Mouse (Mus musculus) CH12F3 (cell line): ENCODE data around the gene Mgmt.

Experiments used
- in situ Hi-C: fragments of 300-500 bp; cut with MboI; formaldehyde crosslinking; loops from 2 replicates; pipeline ENCODE4 v1.14.3; 2020; ENCODE audit warnings: low sequenced_read_pairs

The Mgmt gene

DNA sequence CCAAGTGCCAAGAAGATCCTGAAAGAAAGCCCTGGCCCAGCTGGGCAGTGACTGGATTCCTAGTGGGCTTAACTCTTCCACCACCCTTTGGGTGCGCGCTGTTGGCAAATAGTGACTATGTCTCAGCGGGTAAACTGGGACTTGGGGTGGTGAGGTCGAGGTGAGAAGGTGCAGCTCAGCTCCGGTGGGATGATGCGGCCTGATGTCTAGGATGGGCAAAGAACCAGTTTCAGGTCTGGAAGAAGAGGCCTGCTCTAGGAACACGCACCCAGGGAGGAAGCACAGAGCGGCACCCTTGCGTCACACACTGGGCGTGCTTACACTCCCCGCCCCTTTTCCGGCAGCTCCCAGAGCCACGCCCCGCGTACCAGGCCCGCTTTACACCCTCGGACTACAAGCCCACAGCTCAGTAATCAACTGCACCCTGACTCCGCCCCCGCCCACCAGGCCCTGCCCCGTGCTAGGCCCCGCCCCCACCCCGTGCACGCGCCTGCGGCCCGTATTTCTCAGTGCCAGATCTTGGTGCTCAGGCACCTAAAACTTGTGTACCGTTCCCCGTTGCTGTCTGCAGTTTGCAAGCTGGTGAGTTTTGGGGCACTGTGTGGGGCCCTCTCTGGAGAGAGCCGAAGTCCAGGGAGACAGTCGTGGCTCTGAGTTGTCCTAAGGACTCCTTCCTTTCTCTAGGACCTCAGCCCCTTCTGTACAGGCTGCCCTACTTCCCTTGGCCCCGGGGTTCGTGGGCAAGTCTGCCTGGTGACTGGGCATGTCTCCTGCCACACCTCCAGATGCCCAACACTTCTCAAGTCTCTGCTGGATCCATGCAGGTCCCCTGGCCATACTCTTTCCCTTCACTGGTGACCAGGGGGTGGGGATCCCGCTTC lies at the start of gene Mgmt:
Gene Mgmt, plus strand, starts transcription at position 509 of the 881 bp plus-strand sequence.
- in situ Hi-C loops: no loop called here

DNA sequence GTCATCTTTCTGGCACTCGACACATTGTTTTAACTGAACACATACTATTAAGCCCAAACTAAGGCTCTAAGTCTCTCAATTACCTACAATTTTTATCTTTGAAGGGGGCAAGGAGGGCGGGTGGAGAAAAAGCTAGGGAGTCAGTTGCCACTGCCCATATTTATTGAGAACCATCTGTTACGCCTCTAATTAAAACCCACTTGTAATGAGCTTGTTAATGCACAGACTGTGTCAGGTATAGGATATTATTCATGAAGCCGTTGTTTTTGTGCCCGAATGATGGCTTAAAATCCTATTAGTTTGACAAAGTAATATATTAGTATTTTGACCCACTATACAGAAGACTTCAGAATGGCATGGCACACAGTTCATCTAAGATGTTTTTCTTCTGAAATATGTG lies 49.6 kb upstream of the Mgmt start:
- in situ Hi-C loops: no loop called here

DNA sequence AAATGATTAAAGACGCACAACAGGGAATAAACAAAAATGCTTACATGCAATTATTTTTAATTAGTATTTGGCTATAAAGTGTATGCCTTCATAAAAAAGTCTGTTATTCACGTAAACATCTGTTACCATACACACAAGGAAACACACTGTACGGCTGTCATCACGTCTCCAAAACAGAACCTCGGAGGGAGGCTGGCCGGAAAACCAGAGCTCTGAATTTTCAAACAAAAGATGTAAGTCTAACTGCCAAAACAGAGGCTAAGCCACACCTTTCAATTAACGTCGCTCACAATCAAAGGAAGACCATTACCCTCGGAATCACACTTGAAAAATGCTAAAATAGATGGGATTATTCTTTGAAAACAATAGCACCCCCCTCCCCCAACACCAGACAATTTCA lies 49.1 kb upstream of the Mgmt start:
- in situ Hi-C loops: no loop called here

DNA sequence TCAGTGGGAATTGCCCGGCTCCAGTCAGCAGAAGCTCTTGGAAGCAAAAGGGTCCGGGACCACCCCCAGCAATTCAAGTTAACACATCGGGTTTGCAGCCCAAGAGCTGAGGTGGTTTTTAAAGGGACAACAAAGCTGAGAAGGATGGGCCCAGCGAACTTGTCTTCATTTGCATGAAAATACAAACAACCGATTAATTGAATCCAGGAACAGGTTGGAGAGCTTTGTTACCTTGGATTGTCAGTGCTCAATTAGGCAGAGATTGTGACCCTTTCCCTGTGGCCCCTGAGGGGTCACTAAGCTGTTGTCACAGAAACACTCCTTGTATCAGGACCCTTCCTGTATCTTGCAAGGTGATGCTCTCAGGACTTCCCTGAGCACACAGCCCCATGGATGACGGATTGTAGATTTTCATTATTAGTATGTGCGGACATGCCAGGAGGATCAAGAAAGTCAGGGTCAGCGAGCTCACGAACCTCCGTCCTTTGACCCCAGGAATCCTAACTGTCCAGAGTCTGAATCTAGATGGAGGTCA lies 48.3 kb upstream of the Mgmt start:
- in situ Hi-C loops: no loop called here

DNA sequence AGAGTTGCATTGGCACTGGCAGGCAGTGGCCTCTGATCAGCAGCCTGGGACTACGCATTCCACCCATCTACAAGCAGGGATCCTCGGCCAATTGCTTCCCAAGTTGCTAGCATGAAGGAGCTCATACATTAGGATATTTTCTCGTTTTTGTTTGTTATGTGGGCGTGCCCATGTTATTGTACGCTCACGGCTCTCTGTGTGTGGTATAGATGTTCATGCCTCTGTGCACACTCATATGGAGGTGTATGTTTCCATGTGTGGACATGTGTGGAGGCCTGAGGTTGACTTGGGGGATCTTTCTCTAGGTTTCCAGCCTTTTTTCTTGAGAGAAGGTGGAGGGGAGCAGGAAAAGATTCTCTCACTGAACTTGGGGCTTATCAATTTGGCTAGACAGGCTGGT lies 46.8 kb upstream of the Mgmt start:
- in situ Hi-C loops: no loop called here

DNA sequence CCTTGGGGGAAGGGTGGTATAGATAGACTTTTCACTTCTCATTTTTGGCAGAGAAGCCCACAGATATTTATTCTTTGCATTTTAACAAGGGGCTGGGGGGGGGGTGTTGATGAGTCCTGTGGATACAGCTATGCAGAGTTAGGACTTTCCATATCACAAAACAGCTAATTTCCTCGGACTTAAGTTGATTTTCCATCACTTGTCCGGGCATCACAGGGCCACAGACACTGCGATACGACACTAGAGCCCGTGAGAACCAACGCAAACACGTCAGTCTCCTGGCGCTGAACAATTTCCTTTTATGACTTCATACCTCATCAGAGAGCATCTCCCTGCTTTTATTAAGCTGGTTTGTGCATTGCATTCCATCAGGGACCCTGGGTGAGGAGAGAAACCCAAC lies 45.7 kb upstream of the Mgmt start:
- in situ Hi-C loops: no loop called here

DNA sequence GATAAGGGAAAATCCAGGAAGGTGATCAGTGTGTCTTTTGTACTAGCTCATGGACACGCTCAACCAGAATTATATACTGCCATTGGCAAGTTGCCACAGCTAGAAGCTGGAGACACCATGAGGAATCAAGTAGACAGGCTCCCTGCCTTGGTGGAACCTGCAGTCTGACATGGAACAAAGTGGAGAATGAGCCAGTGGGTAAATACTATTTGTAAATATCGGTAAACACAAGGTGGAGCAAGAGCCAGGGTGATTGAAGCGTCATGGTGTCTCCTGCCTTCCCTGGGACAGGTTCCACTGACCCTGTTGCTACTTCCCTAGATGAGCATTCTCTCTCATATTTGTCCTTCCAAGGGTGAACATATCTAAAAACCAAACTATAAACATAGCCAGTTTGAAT lies 44.6 kb upstream of the Mgmt start:
- in situ Hi-C loops: no loop called here

DNA sequence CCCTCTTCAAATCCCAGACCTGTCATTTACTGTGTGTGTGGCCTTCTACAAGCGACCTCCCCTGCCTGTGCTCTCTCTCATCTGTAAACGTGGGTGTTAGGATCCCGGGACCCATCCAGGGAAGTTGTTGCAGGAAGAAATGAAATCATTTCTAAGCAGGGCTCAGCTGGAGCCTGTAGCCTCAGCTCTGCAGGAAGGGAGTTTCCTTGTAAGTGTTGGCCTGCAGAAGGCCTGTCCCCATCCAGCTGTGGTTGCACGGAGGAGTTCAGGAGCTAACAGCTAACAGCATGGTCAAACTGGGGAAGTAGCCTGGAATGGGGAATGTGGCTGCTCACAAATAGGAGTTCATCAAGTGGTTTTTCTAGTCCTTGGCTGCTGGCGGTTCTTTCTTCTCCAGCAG lies 44.1 kb upstream of the Mgmt start:
- in situ Hi-C loops: no loop called here

DNA sequence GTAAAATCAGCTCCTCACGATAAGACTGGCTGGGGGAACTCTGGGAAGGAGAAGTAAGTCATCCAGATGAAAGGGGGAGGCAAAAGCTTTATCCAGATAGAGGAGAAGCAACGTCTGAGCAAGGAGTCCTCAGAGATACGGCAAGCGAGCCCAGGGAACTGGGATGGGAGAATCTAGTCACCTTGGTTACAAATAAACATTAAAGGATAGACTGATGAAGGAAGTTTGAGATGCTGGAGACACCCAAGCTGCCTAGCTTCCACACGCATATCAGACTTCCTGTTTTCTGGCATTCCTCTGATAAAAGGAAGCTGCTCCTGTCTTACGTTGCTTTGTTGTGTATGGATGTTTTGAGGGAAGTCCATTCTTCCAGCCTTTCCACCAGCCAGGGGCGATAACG lies 42.5 kb upstream of the Mgmt start:
- in situ Hi-C loops: no loop called here

DNA sequence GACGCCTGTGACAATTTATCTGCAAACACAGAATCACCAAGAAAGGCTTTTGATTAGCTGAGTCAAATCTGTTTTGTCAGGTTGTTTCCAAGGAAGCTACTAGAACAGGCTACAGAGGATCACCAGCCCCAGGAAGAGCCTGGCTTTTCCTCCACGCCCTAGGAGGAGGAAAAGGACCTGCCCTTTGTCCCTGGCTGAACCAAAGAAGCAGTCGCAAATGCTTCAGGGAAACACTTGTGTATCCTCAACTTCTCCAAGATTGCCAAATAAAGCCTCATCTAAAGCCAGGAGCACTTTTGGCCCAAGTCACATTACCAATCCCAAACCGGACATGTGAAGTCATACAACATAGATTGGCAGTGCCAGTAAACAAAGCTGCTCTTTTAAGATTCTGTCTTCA lies 41.7 kb upstream of the Mgmt start:
- in situ Hi-C loops: no loop called here

DNA sequence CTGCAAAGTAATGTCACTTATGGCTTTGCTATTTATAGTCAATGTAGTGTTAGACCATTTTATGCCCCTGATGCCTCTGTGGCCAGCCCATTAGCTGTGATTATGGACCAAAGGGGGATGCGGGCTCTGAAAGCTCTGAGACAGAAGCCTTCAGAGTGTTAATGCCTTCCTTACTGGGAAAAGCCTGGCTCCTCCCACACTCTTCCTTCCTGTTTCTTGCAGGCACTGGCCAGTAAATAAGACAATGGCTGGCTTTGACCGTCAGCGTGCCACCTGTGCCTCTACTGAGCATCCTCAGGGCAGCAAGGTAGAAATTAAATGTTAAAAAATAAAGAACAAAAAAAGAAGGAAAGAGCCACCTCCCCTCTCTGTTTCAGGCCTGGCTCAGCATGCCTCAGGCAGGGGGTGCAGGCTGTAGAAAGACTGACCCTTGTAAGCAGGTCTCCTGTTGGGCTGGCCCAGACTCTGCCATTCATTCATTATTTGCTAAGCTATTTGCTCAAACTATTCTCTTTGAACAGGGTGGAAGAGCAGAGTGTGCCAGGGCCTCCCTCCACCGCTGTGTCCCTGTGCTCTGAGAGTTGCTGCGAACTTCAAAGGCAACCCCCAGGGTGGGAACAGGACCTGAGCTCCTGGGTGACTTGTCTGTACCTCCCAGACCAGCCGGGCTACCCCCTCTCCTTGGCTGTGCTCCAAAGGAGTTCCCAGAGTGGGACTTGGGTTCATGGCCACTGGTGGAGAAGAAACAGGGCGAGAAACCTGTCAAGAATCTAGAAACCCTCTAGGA lies 29.5 kb upstream of the Mgmt start:
- in situ Hi-C loops: no loop called here

DNA sequence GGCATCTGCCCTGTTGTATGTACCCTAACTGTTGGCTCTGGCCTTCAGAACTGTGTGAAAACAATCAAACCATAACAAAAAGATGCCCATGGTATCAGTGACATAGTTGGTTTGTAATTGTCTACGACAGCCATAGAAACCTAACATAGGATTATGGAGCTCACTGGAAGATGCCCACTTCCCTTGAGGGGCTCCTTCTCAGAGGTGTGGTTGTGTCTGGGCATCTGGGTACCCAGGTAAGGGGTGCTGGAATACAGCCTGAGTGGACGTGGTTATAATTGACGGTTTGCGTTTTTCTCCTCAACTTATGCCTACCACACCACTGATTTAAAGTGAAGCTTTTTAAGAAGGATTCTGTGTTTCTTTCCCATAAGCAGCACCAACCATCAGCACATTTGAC lies 28.5 kb upstream of the Mgmt start:
- in situ Hi-C loops: no loop called here

DNA sequence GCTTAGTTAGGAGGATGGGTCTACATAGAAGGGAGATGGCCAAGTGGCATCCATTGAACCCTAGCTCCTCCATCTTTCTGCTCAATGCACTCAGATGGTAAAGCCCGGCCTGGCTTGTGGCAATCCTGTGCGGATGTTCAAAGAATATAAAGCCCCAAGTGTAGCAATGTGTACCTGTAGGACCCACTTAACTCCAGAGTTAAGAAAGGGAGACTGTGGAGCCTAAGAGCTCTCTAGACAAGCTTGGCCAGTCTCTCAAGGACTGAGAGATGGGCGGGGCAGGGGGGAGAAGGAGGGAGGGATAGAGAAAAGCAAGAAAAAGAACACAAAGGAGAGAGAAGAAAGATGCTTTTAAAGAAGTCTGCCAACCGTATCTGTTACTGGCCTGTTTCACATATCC lies 27.9 kb upstream of the Mgmt start:
- in situ Hi-C loops: no loop called here

DNA sequence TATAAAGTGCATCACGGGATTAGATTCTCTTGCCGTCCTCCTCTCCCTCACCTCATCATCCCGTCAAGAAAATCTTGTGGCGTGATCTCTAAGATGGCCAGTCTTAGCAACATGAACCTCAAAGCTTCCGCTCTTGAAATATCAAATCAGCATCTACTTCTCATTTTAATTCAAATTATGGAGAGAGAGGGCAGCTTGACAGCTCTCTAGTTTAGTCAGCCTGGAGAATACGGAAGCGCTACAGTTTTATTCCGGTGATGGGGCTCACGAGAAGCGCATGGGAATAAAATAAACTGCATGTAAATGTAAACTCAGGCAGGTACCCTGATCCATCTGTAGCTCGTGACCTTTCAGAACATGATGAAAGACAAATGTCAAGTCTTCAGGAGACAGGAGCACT lies 22.9 kb upstream of the Mgmt start:
- in situ Hi-C loops: no loop called here

DNA sequence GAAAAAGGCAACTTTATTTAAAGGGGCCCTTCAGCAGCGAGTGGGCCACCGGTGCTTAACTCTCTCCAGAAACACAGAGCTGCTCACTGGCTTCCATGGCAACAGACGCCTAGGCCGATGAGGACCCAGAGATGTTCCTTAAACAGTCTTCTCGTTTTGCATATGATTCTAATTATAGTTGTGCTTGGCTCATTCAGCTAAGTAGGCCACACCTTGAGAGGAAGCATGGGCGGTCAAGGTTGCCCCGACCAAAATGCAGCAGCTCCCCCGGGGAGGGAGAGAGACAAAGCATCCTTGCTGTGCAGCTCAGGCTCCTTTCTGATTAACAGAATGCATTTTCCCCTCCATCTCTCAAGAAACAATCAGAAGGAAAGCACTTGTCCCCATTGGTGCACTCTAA lies 22.4 kb upstream of the Mgmt start:
- in situ Hi-C loops: no loop called here

DNA sequence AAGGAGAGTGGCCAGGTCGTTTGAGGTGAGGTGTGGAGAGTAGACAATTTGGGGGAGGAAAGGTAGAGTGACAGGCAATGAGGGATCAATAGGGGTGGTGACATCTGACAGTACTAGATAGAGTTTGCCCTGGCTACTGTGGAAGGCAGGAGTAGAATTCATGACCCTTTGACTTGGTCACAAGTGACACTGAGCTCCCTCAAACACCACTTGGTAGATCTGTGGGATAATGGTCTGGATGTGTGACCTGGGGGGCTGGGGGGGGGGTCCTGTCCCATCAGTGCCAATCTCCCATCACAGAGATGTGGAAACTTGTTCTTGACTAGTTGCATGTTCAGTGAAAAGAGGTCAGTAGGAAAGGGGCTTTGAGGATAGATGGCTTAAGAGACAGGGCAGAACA lies 20.0 kb upstream of the Mgmt start:
- in situ Hi-C loops: no loop called here

DNA sequence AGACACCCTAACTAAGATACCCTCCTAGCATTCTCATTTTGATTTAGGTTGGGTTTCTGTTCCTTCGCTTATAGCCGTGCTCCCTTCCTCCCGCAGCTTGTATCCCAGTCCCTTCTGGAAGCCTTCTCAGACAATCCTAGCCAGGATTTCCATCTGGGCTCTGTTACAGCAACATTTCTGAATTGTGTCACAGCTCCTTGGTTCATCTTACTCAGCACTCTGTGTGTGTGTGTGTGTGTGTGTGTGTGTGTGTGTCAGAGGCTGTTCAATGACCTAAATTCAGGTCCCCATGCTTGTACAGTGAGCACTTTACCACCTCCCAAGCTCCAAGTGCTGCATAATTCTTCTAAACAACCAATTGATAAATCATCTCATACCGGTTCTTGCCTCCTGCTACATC lies 14.0 kb upstream of the Mgmt start:
- in situ Hi-C loops: no loop called here

DNA sequence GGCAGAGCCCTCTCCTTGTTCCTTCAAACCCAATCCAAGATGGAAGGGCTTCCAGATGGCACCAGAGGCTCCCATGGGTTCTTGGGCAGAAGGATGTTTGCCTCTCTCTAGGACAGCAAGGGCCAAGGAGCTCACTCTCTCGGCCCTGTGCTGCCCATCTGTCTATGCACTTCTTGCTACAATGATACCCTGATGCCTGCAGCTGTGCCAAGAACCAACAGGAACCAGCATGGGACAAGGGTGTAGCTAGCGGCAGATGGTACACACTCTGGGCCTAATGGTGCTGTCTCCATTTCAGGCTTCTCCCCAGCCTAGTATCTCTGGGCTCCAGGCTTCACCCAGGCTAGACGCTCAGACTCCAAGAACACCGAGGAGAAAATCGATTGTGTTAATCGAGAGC lies 6.3 kb upstream of the Mgmt start:
- in situ Hi-C loops: no loop called here

DNA sequence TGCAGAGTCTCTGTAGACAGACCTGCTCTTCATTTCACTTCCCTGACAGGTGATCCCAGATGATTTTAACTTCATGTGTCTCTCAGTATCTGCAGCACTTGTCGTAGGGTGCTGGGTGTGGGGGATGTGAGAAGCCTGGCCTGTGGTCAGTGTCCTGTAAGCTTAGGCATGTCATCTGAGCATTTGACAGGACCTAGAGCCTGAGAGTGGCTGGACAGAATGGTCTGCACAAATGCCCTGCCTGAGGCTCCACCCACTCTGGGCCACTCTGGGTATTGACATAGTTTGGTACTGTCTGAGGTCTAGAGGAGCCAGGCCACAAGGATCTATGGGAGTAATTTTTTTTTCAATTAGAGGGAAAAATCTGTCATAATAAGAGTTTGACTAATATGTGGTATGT lies 942 bp downstream of the Mgmt start:
- in situ Hi-C loops: no loop called here

DNA sequence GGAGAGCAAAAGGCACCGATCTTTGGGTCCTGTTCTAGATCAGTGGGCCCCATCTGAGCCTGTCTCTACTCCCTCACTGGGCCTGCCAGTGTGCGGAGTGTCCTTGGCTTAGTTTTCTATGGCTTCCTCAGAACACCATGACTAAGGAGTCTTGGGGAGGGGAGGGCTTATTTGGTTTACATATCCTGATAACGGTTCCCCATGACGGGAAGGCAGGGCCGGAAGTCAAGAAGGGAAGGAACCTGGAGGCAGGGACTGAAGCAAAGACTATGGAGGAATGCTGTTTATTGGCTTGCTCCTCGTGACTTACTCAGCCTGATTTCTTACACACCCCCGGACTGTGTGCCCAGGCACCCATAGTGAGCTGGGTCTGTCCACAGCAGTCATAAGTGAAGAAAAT lies 1.4 kb downstream of the Mgmt start:
- in situ Hi-C loops: no loop called here

DNA sequence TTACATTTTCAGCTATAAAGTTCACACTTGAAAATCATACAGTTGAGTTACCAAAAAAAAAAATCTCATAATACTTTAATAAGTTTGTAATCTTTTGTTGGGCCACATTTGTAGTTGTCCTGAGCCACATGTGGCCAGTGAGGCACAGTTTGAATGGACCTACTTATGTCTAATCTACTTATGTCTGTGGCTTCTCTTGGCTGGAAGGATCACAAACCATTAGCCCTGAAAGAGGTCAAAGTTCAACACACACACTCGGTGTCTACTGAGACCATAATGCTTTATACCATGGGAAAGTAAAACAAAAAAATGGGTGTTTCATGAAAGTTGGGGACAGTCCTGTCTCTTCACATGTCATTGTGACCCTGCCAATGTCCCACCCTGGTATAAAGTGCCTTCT lies 3.1 kb downstream of the Mgmt start:
- in situ Hi-C loops: no loop called here

DNA sequence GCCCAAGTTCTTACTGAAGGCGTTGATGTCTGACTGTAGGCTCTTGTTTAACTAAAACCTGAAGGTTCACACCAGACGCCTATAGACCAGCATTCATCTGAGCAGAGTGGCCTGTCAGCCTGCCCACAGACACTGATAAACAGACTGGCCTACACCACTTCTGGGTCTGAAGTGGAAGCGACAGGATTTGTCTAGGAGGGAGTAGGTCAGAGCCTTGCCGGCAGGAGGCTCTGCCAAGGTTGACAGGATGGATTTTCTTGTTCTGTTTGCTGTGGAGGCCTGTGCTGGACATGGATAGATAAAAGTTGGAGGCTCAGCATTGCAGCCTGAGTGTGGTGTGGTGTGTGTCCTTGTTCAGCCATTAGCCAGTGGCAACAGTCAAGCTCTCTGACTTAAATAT lies 3.6 kb downstream of the Mgmt start:
- in situ Hi-C loops: no loop called here
